Comparison of ENCODE assay signal across 9 mouse cellular contexts in the genomic region with DNA sequence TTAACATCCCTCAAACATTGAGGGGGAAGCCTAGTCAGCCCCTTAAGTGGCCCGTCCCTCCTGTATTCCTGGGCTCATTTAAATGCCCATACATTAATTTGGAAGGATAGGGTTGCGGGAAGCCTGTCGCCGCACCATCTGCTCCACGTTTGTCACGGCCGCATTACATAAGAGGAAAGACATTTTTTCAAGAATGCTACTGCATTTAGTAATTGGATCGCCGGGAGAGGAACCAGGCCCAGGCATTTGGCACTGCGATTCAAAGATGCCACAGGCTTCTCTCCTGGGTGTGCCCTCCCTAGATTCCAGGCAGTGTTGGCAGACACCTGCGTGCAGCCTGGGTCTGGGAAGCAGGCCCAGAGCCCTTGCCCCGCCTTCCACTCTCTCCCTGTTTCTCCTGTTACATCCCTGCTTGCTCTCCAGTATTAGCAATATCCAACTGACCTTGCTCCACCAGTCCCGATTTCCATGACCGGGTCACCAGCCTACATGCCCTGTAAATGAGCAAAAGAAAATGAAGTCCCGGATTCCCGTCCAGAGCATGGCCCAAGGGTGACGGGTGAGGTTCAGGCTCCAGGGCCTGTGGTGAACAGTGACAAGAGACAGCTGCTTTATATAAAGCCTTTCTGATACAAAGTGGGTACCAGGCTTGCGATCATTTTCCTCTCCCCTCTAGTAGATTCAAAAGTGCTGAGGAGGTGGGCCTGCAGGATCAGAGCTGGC. TPM values are rescaled to one million over a fixed set of nuclear protein-coding genes. Genes with fewer than 3 reads are reported as not detected.
DNase-seq lines count a peak whose midpoint lies in the region; ATAC-seq and TF ChIP-seq lines count a peak whose summit lies in the region.
"Had no signal": no experiment of that assay in that cellular context is flagged by ENCODE, and none has a peak within 500 bp of the region (broad histone marks: within the 10 kb centered on the region; RNA-seq: fewer than 3 reads in every experiment).

No protein-coding gene starts in this region.

- WGBS in heart, embryonic 10.5 days = 65% methylated on average over 18 of the region's 18 CpGs
- WGBS in olfactory bulb, adult 2 months = 46% methylated on average over 18 of the region's 18 CpGs
- 80% methylated on average over 18 of the region's 18 CpGs for WGBS in liver, postnatal 0 days (ENCODE audit: insufficient replicate concordance)

- H3K4me3 ChIP-seq in heart, embryonic 10.5 days = no peak overlapping the region
- H3K4me3 ChIP-seq in olfactory bulb, adult 2 months (ENCODE audit: insufficient read depth, low read depth, low read length) = no peak overlapping the region
- no peak overlapping the region for H3K4me3 ChIP-seq in liver, postnatal 0 days (ENCODE audit: low read depth, low read length)
- H3K4me3 ChIP-seq: heart, embryonic 13.5 days had no signal

- TF ChIP-seq EP300 in liver, postnatal 0 days (IDR thresholded peaks at IDR 0.05; ENCODE audit: low read depth) = no peak

- no peak overlapping the region for H3K4me2 ChIP-seq in liver, postnatal 0 days (ENCODE audit: low read depth, low read length)
- H3K4me2 ChIP-seq: heart, embryonic 13.5 days had no signal

- H3K9me3 ChIP-seq in heart, embryonic 10.5 days = no peaks in the 10 kb centered on the region
- no peaks in the 10 kb centered on the region for H3K9me3 ChIP-seq in liver, postnatal 0 days (ENCODE audit: low read length)
- H3K9me3 ChIP-seq: heart, embryonic 13.5 days had no signal

- no peak for TF ChIP-seq CTCF in olfactory bulb, adult 2 months (IDR thresholded peaks at IDR 0.05; ENCODE audit: insufficient read depth, low read depth, low read length)
- TF ChIP-seq CTCF in liver, postnatal 0 days (IDR thresholded peaks at IDR 0.05; ENCODE audit: low read depth) = no peak

- TF ChIP-seq POLR2A in olfactory bulb, adult 2 months (IDR thresholded peaks at IDR 0.05; ENCODE audit: insufficient read depth, low read depth, low read length) = no peak

- no peak overlapping the region for H3K27ac ChIP-seq in heart, embryonic 10.5 days
- peak overlapping the region; percentile 12; the same call in 1 of the 2 replicates for H3K27ac ChIP-seq in olfactory bulb, adult 2 months (ENCODE audit: insufficient read depth, low read depth, low read length)
- no peak overlapping the region for H3K27ac ChIP-seq in liver, postnatal 0 days (ENCODE audit: low read depth)
- H3K27ac ChIP-seq: heart, embryonic 13.5 days had no signal

- no peak overlapping the region for H3K9ac ChIP-seq in liver, postnatal 0 days (replicated peaks)
- H3K9ac ChIP-seq: heart, embryonic 13.5 days had no signal

- H3K4me1 ChIP-seq in heart, embryonic 10.5 days = peaks cover 27% of the 10 kb centered on the region
- peaks cover 22% of the 10 kb centered on the region for H3K4me1 ChIP-seq in olfactory bulb, adult 2 months (ENCODE audit: control insufficient read depth, insufficient read depth, low read length)
- no peaks in the 10 kb centered on the region for H3K4me1 ChIP-seq in liver, postnatal 0 days (ENCODE audit: insufficient read depth)

- no peak for ATAC-seq in liver, postnatal 0 days

- no peaks in the 10 kb centered on the region for H3K36me3 ChIP-seq in heart, embryonic 10.5 days
- H3K36me3 ChIP-seq in liver, postnatal 0 days (replicated peaks; ENCODE audit: insufficient read depth, low read length) = no peaks in the 10 kb centered on the region
- H3K36me3 ChIP-seq: heart, embryonic 13.5 days had no signal

- peak; percentile 69 to 71 for DNase-seq in heart, adult 9 months (ENCODE audit: low spot score in 2 of 2)
- no peak for DNase-seq in heart, embryonic 10.5 days (ENCODE audit: low spot score)
- DNase-seq in cerebellum, adult 9-10 months = peak; percentile 96
- DNase-seq in gastrocnemius, adult 18-20 months (ENCODE audit: low spot score) = peak; percentile 83
- DNase-seq in layer of hippocampus, postnatal 36 days = peak; percentile 56 to 58
- no peak for DNase-seq in liver, postnatal 0 days
- no peak for DNase-seq in ovary, adult 18-20 months (ENCODE audit: low spot score)

- H3K27me3 ChIP-seq in heart, embryonic 10.5 days (ENCODE audit: insufficient read depth, poor library complexity, severe bottlenecking) = no peaks in the 10 kb centered on the region
- H3K27me3 ChIP-seq in liver, postnatal 0 days (ENCODE audit: insufficient read depth, low read length) = no peaks in the 10 kb centered on the region

RNA-seq across cellular contexts. Expression of gene Znfx1, which starts 16.9 kb away (rescaled TPM):
- polyA plus RNA-seq in heart, embryonic 10.5 days (2016; fragmentation: Nextera tagmentation; extraction: Ambion mirVana) = 6.5 and 7.3 TPM in 2 replicates
- 10 to 100 TPM; 25.7 to 26.8 TPM for total RNA-seq in gastrocnemius, adult 18-20 months (2021)
- total RNA-seq in layer of hippocampus, postnatal 36 days (2021) = 10 to 100 TPM; 42.7 to 49.1 TPM
- not detected in 2 replicates for polyA plus RNA-seq in olfactory bulb, adult 2 months (2012; ENCODE audit: insufficient read depth, insufficient read length, low replicate concordance, missing spikeins)
- 5.8 and 6.3 TPM in 2 replicates for polyA plus RNA-seq in liver, postnatal 0 days (2015; fragmentation: Nextera tagmentation; extraction: Ambion mirVana)

Comparison
In these comparisons a context has a peak if more than half of its experiments do, and no peak if none do; other contexts are left out.
1. DNase-seq: peak in heart, adult 9 months (2 of 2), cerebellum, adult 9-10 months (single experiment), gastrocnemius, adult 18-20 months (single experiment) and layer of hippocampus, postnatal 36 days (2 of 2); none in heart, embryonic 10.5 days (single experiment), liver, postnatal 0 days (single experiment) and ovary, adult 18-20 months (single experiment).